In genomic region chr7:125649013-125649412, GRCm38 (mm10) we compare ENCODE assay signal across 26 mouse cellular contexts.
"Had no signal": no experiment of that assay in that cellular context is flagged by ENCODE, and none has a peak within 500 bp of the region (broad histone marks: within the 10 kb centered on the region; RNA-seq: fewer than 3 reads in every experiment).

No protein-coding gene starts in this region.

- H3K4me3 ChIP-seq: embryonic facial prominence, embryonic 10.5 days; embryonic facial prominence, embryonic 12.5 days; embryonic facial prominence, embryonic 13.5 days; embryonic facial prominence, embryonic 15.5 days; erythroblast, embryonic 14.5 days; forebrain, embryonic 10.5 days; forebrain, embryonic 12.5 days; forebrain, embryonic 13.5 days; forebrain, embryonic 15.5 days; gastrocnemius, adult 2 months; heart, adult 2 months had no signal

- H3K27me3 ChIP-seq: embryonic facial prominence, embryonic 12.5 days; embryonic facial prominence, embryonic 13.5 days; embryonic facial prominence, embryonic 15.5 days; forebrain, embryonic 12.5 days; forebrain, embryonic 13.5 days; forebrain, embryonic 15.5 days had no signal

- DNase-seq: cerebellum, adult 8-10 months; cerebellum, adult 9-10 months; cerebellum, adult 9-11 months; cerebellum, postnatal 10 days; cerebellum, postnatal 14 days; cerebellum, postnatal 25 days; cerebellum, postnatal 36 days; embryo, embryonic 11 days; forebrain, postnatal 0 days; gastrocnemius, adult 2 months; gastrocnemius, postnatal 10 days; gastrocnemius, postnatal 14 days; gastrocnemius, postnatal 25 days; gastrocnemius, postnatal 36 days; heart, adult 11 months; heart, adult 18-20 months; heart, adult 2 months had no signal

- H3K4me1 ChIP-seq: embryonic facial prominence, embryonic 10.5 days; embryonic facial prominence, embryonic 12.5 days; embryonic facial prominence, embryonic 13.5 days; embryonic facial prominence, embryonic 15.5 days; forebrain, embryonic 10.5 days; forebrain, embryonic 12.5 days; forebrain, embryonic 13.5 days; forebrain, embryonic 15.5 days had no signal

- H3K27ac ChIP-seq: embryonic facial prominence, embryonic 10.5 days; embryonic facial prominence, embryonic 12.5 days; embryonic facial prominence, embryonic 13.5 days; embryonic facial prominence, embryonic 15.5 days; forebrain, embryonic 10.5 days; forebrain, embryonic 12.5 days; forebrain, embryonic 13.5 days; forebrain, embryonic 15.5 days; gastrocnemius, adult 2 months; heart, adult 2 months had no signal

- H3K4me2 ChIP-seq: embryonic facial prominence, embryonic 12.5 days; embryonic facial prominence, embryonic 13.5 days; embryonic facial prominence, embryonic 15.5 days; forebrain, embryonic 12.5 days; forebrain, embryonic 13.5 days; forebrain, embryonic 15.5 days had no signal
